Mouse (Mus musculus) embryo, embryonic 10.5 days (tissue): ENCODE results near the gene Ipcef1.
"Not testable (repeated sequence)": the region's sequence is repeated elsewhere in the genome, so short reads cannot be mapped to it uniquely, and the experiment has no call there.

Experiments used
- DNase-seq: peaks from one replicate; pipeline ENCODE4 v3.0.0-alpha.2; 2015; ENCODE audit warnings: low spot score

Ipcef1 gene

DNA sequence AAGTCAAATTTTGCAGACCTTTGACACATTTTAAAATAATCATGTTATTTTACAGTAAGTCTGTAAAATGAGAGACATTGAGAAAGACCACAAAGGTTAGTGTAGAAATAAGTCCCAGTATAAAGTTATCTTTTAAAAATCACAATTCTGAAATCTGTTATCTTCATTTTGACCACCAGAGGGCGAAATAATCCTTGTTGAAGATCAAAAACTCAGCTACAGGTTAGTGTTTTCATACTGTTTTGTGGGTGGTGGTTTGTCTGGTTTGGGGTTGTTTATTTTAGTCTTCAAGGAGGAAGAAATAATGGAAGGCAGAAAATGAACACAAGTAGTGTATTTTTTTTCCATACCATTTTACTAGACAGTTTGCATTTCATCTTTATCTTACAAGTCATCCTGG, 166.8 kb downstream of the Ipcef1 start:
- DNase-seq = peak; percentile 73

DNA sequence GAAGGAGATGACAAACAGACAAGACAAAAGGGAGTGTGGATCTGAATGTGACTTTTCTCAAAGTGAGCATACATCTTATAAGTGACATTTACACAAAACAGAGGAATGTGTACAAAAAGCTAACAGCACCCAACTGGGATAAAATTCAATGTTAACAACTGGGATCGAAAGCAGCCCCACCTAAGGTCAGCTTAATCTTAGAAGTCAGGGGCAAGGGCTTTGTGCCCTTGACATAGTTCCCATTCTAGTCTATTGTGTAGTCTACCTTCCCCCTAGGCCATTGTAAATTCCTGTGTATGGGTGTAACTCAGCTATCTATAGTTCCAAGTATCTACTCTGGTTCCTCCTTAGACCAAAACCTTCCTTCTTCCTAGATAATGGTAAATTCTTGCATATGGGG, 170.2 kb downstream of the Ipcef1 start:
- not testable (repeated sequence) for DNase-seq

DNA sequence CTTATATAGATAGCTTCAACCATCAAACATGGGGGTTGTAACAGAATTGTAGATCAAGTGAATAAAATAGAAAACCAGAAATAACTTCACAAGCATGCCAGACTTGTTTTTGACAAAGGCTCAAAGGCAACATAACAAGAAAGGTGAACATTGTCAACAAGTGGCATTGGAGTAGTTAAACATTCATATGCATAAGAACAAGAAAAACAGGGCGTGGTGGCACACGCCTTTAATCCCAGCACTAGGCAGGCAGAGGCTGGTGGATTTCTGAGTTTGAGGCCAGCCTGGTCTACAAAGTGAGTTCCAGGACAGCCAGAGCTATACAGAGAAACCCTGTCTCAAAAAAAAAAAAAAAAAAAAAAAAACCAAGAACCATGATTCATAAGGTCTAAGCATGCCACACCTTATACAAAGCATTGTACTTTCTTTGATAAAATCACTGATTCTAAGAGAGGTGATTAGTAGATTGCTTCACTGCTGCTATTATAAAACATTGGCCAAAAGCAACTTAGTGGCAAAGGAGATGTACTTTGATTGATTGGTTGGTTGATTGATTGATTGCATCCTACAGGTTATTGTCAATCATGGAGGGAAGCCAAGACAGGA, 173.9 kb downstream of the Ipcef1 start:
- no peak for DNase-seq

DNA sequence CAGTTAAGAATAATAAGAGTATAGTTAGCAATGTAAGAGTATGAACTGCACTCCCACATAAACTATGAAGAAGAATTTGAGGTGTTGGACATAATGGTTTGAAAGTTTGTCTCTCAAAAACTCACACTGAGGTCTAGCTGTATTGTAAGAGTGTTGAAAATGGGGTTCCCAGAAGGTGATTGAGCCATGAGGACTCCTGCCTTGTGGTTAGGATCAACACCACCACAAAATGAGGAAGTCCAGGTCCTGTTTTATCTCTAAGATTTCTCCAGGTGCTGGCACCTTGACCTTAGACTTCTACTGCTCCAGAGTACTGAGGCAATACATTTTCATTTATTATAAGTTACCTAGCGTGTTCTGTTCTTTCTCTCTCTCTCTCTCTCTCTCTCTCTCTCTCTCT, 178.4 kb downstream of the Ipcef1 start:
- no peak for DNase-seq

DNA sequence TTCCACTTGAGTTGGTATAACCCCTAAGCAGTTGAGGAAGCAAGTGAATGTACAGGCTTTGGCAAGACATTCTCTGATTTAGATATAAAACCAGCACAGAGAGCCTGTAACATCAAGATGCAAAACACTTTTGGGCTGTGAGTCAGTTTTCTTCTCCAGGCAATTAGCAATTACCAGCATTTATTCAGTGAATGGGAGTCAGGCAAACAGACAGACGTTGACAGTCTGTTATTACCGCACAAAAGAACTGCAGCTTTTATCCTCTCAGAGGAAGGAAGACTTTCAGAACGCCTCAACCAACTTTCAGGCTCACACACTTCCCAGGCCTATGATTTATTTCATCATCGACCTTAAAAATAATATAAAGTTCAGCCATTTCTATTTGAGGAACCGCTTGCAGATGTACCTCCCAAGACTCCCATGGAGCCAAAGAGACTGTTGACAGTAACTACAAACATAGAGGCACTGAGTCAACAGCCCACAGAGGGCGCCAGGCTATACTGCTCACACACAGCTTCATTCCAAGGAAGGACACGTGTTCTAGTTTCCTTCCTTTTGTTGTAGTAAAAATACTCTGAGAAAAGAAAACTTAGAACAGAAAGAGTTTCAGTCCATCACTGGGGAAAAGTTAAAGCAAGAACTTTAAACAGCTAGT, 180.7 kb downstream of the Ipcef1 start:
- no peak for DNase-seq

DNA sequence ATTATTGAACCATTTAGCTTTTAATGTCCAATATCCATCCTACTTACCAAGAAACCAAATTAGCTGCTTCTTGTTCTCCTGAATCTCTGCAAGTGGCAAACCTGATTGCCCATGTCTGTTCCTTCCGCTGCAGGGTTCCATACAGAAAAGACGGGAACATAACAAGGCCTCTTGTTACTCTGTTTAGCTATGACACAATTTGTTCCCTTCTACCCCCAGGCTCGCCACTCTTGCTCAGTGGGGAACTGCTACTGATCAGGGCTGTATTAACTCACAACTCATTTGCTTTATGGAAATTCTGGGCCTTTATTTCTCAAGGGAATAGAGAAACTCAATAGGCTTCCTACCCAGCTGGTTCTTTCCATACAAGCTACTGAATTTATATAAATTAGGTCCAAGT, 196.5 kb downstream of the Ipcef1 start:
- DNase-seq = no peak

DNA sequence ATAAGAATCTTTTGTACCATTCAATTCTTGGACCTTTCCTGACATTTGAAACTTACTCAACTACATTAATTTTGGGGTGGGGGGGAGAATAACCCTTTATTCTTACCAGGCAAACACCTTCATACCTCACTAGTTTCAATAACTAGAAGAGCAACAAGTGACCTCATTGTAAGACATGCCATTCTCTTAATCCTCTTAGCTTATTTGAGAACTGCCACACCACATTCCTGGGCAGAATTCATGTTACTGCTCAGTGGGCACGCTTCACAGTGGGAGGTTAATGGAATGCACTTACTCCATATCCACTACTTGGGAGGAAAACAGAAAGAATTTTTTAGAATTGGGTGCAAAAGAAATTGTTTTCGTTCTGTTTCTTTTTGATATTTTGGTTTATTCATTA, 203.4 kb downstream of the Ipcef1 start:
- DNase-seq = no peak

DNA sequence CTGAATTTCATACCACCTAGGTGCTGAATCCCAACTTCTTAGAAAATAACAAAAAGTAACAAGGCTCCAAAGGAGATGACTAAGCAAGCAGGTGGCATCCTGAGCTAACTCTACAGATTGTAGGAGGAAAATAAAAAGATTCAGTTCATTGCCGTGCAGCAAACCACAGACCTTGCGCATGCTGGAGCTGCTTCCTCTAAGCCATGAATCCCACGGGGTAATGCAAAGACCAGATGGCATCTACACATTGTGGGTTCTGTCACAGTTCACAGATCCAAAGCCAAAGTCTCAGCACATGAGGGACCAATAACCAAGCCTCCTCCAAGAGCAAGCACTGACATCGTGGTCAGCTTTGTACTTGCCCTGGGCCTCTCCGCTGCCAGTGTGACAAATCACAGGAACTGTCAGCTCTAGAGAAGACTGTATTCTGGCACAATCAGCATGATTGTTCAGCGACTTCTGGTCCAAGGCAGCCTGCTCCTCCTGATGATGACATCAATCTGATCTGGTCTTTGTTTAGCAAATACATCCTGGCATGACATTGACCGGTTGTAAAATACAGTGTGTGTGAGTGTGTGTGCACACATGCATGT, 204.0 kb downstream of the Ipcef1 start:
- DNase-seq = peak; percentile 21

DNA sequence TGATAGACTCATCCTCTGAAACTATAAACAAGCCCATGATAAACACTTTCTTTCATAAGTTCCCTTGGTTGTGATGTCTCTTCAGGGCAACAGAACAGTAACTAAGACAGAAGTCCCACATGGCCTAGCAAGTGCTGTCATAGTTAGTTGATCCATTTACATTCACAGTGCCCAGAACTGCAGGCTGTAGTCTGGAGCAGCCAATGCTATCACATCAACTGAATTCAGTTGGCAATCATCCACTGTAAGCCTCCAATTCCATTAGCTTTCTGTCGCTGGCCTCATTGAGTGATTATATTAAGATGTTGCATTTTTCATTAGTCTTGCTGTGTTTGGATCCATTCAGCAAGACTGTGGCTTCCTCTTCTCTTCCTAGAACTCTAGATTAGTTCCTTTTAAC, 206.0 kb downstream of the Ipcef1 start:
- DNase-seq = no peak

DNA sequence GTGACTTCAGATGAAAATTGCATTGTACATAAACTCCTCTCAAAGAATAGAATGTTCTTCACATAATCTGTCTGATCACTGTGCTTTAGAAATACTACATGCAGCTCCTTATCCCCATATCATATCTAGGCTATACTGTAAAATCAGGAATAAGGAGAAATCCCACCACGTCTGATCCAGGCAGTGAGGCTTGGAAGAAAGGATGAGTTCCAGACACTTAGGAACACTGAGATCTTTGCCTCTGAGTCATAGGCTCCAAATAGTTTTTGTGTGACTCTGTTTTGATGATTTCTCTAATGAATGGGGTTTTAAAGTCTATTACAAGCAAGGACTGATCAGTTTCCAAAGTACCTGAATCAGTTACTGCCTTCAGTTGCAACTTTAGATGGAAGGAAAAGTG, 210.1 kb downstream of the Ipcef1 start:
- no peak for DNase-seq
